Mouse (Mus musculus) midbrain, postnatal 0 days (tissue): ENCODE results near the gene Ddc. TPM values are rescaled to one million over a fixed set of nuclear protein-coding genes. Genes with fewer than 3 reads are reported as not detected.

Experiments used
- ATAC-seq: fragments of 200-750 bp; cut with Nextera tagmentation; 2 replicates; pipeline ENCODE4 v1.8.0; 2017; ENCODE audit warnings: moderate number of reproducible peaks, mild to moderate bottlenecking, moderate TSS enrichment, moderate library complexity; ENCODE audit not compliant: low FRiP score
- DNase-seq: peaks from one replicate; pipeline ENCODE4 v3.0.0-alpha.2; 2015; ENCODE audit warnings: low spot score
- H3K27ac ChIP-seq: fragments of 300-500 bp; sonication (generic); 2 replicates; pipeline ENCODE4 v1.5.1; 2014; ENCODE audit warnings: low read depth, mild to moderate bottlenecking, low read length, mixed read lengths
- H3K27me3 ChIP-seq: fragments of 300-500 bp; sonication (generic); 2 replicates; pipeline ENCODE4 v1.6.1; 2014; ENCODE audit warnings: low read length, control low read depth, mixed read lengths; ENCODE audit not compliant: insufficient read depth
- H3K36me3 ChIP-seq: fragments of 300-500 bp; sonication (generic); 2 replicates; pipeline ENCODE4 v1.6.1; 2014; ENCODE audit warnings: low read length, control low read depth, mixed read lengths; ENCODE audit not compliant: insufficient read depth
- H3K4me1 ChIP-seq: fragments of 300-500 bp; sonication (generic); 2 replicates; pipeline ENCODE4 v1.6.1; 2014; ENCODE audit warnings: mild to moderate bottlenecking, control low read depth, antibody characterized with exemption, low read length, mixed read lengths; ENCODE audit not compliant: insufficient read depth
- H3K4me2 ChIP-seq: fragments of 300-500 bp; sonication (generic); 2 replicates; pipeline ENCODE4 v1.6.1; 2014; ENCODE audit warnings: low read depth, mild to moderate bottlenecking, low read length, mixed read lengths; ENCODE audit not compliant: poor library complexity, severe bottlenecking
- H3K4me3 ChIP-seq: fragments of 300-500 bp; sonication (generic); 2 replicates; pipeline ENCODE4 v1.5.1; 2014; ENCODE audit warnings: low read depth, mild to moderate bottlenecking, low read length, moderate library complexity
- H3K9ac ChIP-seq: fragments of 300-500 bp; sonication (generic); replicated peaks from 2 replicates; pipeline ENCODE4 v1.6.1; 2014; ENCODE audit warnings: mild to moderate bottlenecking, low read length, moderate library complexity, mixed read lengths; ENCODE audit not compliant: poor library complexity, severe bottlenecking
- H3K9me3 ChIP-seq: fragments of 300-500 bp; sonication (generic); 2 replicates; pipeline ENCODE4 v1.6.1; 2016; ENCODE audit warnings: low read length, control low read depth
- CTCF ChIP-seq: IDR thresholded peaks from 2 replicates; pipeline ENCODE4 v1.5.1; 2016; ENCODE audit warnings: antibody characterized with exemption, mild to moderate bottlenecking
- WGBS: fragments of 180-500 bp; shearing (Covaris S2); extraction: QIAGEN DNeasy Blood & Tissue Kit; methylation state at CpG from one replicate; pipeline ENCODE4 v1.1.7; 2014; 5-methylcytosine and 5-hydroxymethylcytosine counted together
- polyA plus RNA-seq: library from polyadenylated mRNA; unstranded; fragments of >200 nt; fragmentation: Nextera tagmentation; extraction: Ambion mirVana; gene quantifications from 2 replicates; pipeline ENCODE4 v1.2.1, GENCODE M21; 2015
- total RNA-seq: library from RNA; depleted of rRNA; stranded (reverse); fragments of >200 nt; gene quantifications from 2 replicates; pipeline ENCODE4 v1.2.3, GENCODE M21; 2014

Ddc gene
- total and polyA plus RNA-seq, 2 experiments from 2014 or later, result 23.0 to 27.4 TPM

GRCm38 (mm10) chr11:11835791-11836190 is 62.2 kb downstream of the Ddc start:
- Histone ChIP-seq H3K9ac (no peak overlapping the region), H3K4me1 (no peaks in the 10 kb centered on the region), H3K27ac (no peak overlapping the region), H3K36me3 (no peaks in the 10 kb centered on the region), H3K27me3 (no peaks in the 10 kb centered on the region), H3K4me3 (no peak overlapping the region), H3K4me2 (no peak overlapping the region), H3K9me3 (no peaks in the 10 kb centered on the region)
- TF ChIP-seq CTCF, result no peak
- no peak for DNase-seq
- WGBS, result 88% methylated on average over 4 of the region's 4 CpGs
- ATAC-seq, result no peak

- H3K9me3 ChIP-seq, result no peaks in the 10 kb centered on the region
- H3K9ac ChIP-seq, result no peak overlapping the region
- ATAC-seq (no peak), DNase-seq (no peak)
- no peak for TF ChIP-seq CTCF
- H3K4me1 ChIP-seq, result no peaks in the 10 kb centered on the region
- no peaks in the 10 kb centered on the region for H3K36me3 ChIP-seq
- H3K4me3 ChIP-seq, result no peak overlapping the region
- no peak overlapping the region for H3K27ac ChIP-seq
- no peaks in the 10 kb centered on the region for H3K27me3 ChIP-seq
- 54% methylated on average over 6 of the region's 6 CpGs for WGBS
- H3K4me2 ChIP-seq, result no peak overlapping the region
Measured at GRCm38 (mm10) chr11:11835361-11835760, 62.6 kb downstream of the Ddc start.

- H3K9me3 ChIP-seq, result no peaks in the 10 kb centered on the region
- no peak for ATAC-seq
- TF ChIP-seq CTCF, result no peak
Measured at GRCm38 (mm10) chr11:11833100-11833499, 64.8 kb downstream of the Ddc start.

DNA sequence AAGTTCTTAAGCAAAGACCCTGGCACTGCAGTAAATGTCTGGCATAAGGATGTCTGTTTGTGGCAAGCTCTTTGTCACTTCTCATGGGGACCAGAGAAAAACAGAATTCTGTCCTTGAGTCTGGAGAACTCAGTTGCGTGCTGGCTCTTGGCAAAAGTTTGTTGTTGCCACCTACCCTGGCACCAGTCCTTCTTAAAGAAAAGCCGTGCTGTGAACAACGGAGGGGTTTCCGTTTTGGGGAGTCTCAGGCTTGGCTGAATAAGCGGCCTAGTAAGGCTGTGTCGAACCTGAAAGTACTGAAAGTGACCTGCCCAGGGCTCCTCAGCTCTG is 65.2 kb downstream of the Ddc start:
- no peak overlapping the region for H3K4me3 ChIP-seq
- 41% methylated on average over 6 of the region's 6 CpGs for WGBS
- H3K36me3 ChIP-seq, result no peaks in the 10 kb centered on the region
- H3K9me3 ChIP-seq, result no peaks in the 10 kb centered on the region
- no peak for ATAC-seq
- no peaks in the 10 kb centered on the region for H3K27me3 ChIP-seq
- H3K4me2 ChIP-seq, result no peak overlapping the region
- no peak for DNase-seq
- H3K4me1 ChIP-seq, result no peaks in the 10 kb centered on the region; the same call in 1 of the 2 replicates
- no peak for TF ChIP-seq CTCF
- no peak overlapping the region for H3K9ac ChIP-seq
- H3K27ac ChIP-seq, result no peak overlapping the region

More at GRCm38 (mm10) chr11:11833100-11833499, 64.8 kb downstream of the Ddc start:
- Histone ChIP-seq H3K4me2 (no peak overlapping the region), H3K27ac (no peak overlapping the region), H3K4me1 (no peaks in the 10 kb centered on the region; the same call in 1 of the 2 replicates), H3K9ac (no peak overlapping the region), H3K27me3 (no peaks in the 10 kb centered on the region), H3K36me3 (no peaks in the 10 kb centered on the region), H3K4me3 (no peak overlapping the region)
- no peak for DNase-seq
- WGBS, result 67% methylated on average over 8 of the region's 8 CpGs

GRCm38 (mm10) chr11:11831940-11832754 is 65.8 kb downstream of the Ddc start:
- Histone ChIP-seq H3K9ac (no peak overlapping the region), H3K4me3 (no peak overlapping the region), H3K36me3 (no peaks in the 10 kb centered on the region), H3K9me3 (no peaks in the 10 kb centered on the region), H3K4me1 (no peaks in the 10 kb centered on the region; the same call in 1 of the 2 replicates), H3K4me2 (no peak overlapping the region), H3K27ac (no peak overlapping the region), H3K27me3 (no peaks in the 10 kb centered on the region)
- no peak for TF ChIP-seq CTCF
- WGBS, result 26% methylated on average over 6 of the region's 6 CpGs
- DNase-seq (no peak), ATAC-seq (no peak)

DNA sequence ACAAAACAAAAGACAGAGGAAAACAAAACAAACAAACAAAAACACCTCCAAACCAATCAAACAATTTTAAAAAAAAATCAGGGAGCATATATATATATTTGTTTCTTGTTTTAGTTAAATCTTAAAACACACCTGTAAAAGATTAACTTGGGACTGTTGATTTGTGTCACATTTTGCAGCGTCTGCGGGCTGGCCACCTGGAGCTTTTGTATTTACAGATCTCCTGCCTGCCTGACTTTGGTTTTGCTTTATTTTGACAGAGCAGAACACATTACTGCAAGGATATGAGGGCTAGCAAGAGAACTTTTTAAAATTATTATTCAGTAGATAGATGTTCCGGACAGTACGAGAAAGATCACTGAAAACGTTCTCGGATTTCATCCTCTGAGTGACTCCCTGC is 66.4 kb downstream of the Ddc start:
- Histone ChIP-seq H3K4me1 (no peaks in the 10 kb centered on the region; the same call in 1 of the 2 replicates), H3K9ac (no peak overlapping the region), H3K27ac (no peak overlapping the region), H3K27me3 (no peaks in the 10 kb centered on the region), H3K36me3 (no peaks in the 10 kb centered on the region), H3K4me2 (no peak overlapping the region), H3K9me3 (no peaks in the 10 kb centered on the region), H3K4me3 (no peak overlapping the region)
- DNase-seq, result no peak
- no peak for ATAC-seq
- no peak for TF ChIP-seq CTCF
- WGBS, result 60% methylated on average over 6 of the region's 6 CpGs
